In the genomic region with DNA sequence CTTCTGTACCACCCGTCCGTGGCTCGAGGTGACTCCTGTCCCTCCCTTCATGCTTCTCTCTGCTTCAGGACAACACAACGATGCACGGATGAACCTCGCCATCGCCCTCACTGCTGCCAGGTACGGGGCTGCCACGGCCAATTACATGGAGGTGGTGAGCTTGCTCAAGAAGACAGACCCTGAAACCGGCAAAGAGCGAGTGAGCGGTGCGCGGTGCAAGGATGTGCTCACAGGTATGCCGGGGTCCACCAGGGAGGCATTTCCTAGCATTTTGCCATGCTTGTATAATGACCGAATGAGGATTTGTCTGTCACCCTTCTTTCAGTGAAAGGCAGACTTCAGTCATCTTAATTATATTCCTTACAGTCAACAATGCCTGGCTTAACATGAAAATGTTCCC, we compare ENCODE assay signal across 25 mouse cellular contexts.
DNase-seq lines count a peak whose midpoint lies in the region; ATAC-seq and TF ChIP-seq lines count a peak whose summit lies in the region.
"Had no signal": no experiment of that assay in that cellular context is flagged by ENCODE, and none has a peak within 500 bp of the region (broad histone marks: within the 10 kb centered on the region; RNA-seq: fewer than 3 reads in every experiment).

No protein-coding gene starts in this region.

- no peak overlapping the region for H3K9ac ChIP-seq in forebrain, embryonic 13.5 days
- no peak overlapping the region for H3K9ac ChIP-seq in forebrain, embryonic 16.5 days (replicated peaks; ENCODE audit: low read depth, low read length)
- no peak overlapping the region for H3K9ac ChIP-seq in forebrain, postnatal 0 days
- no peak overlapping the region for H3K9ac ChIP-seq in midbrain, embryonic 13.5 days (replicated peaks)
- no peak overlapping the region for H3K9ac ChIP-seq in midbrain, embryonic 11.5 days (ENCODE audit: low read length)
- H3K9ac ChIP-seq: hindbrain, embryonic 13.5 days; intestine, embryonic 15.5 days had no signal

- H3K9me3 ChIP-seq in forebrain, embryonic 13.5 days (replicated peaks), result no peaks in the 10 kb centered on the region
- no peaks in the 10 kb centered on the region for H3K9me3 ChIP-seq in forebrain, embryonic 10.5 days
- H3K9me3 ChIP-seq in forebrain, embryonic 16.5 days (ENCODE audit: control insufficient read depth, low read length), result no peaks in the 10 kb centered on the region
- no peaks in the 10 kb centered on the region for H3K9me3 ChIP-seq in forebrain, postnatal 0 days (ENCODE audit: low read length)
- H3K9me3 ChIP-seq in midbrain, embryonic 13.5 days, result no peaks in the 10 kb centered on the region
- H3K9me3 ChIP-seq in midbrain, embryonic 11.5 days (ENCODE audit: control insufficient read depth, low read length), result no peaks in the 10 kb centered on the region
- H3K9me3 ChIP-seq: G1E; hindbrain, embryonic 10.5 days; hindbrain, embryonic 13.5 days; intestine, embryonic 15.5 days had no signal

- H3K27ac ChIP-seq in forebrain, embryonic 13.5 days, result no peak overlapping the region
- H3K27ac ChIP-seq in forebrain, embryonic 10.5 days, result no peak overlapping the region
- H3K27ac ChIP-seq in forebrain, embryonic 16.5 days (ENCODE audit: low read length), result no peak overlapping the region
- no peak overlapping the region for H3K27ac ChIP-seq in forebrain, postnatal 0 days (ENCODE audit: low read depth, low read length)
- no peak overlapping the region for H3K27ac ChIP-seq in midbrain, embryonic 13.5 days
- H3K27ac ChIP-seq in midbrain, embryonic 11.5 days (ENCODE audit: low read depth, low read length), result no peak overlapping the region
- H3K27ac ChIP-seq: hindbrain, embryonic 10.5 days; hindbrain, embryonic 13.5 days; intestine, embryonic 15.5 days had no signal

- no peak overlapping the region for H3K4me3 ChIP-seq in forebrain, embryonic 13.5 days
- H3K4me3 ChIP-seq in forebrain, embryonic 10.5 days, result no peak overlapping the region
- H3K4me3 ChIP-seq in forebrain, embryonic 16.5 days (replicated peaks; ENCODE audit: low read length), result no peak overlapping the region
- no peak overlapping the region for H3K4me3 ChIP-seq in forebrain, postnatal 0 days (ENCODE audit: low read depth, low read length)
- no peak overlapping the region for H3K4me3 ChIP-seq in midbrain, embryonic 13.5 days (replicated peaks)
- H3K4me3 ChIP-seq in midbrain, embryonic 11.5 days (ENCODE audit: low read depth, low read length), result no peak overlapping the region
- H3K4me3 ChIP-seq: hindbrain, embryonic 10.5 days; hindbrain, embryonic 13.5 days; intestine, embryonic 15.5 days had no signal

- ATAC-seq in forebrain, embryonic 13.5 days, result peak; percentile 58
- peak; percentile 43; the same call in 1 of the 2 replicates for ATAC-seq in forebrain, embryonic 16.5 days
- ATAC-seq in forebrain, postnatal 0 days, result no peak
- peak; percentile 50; the same call in 1 of the 2 replicates for ATAC-seq in midbrain, embryonic 13.5 days
- ATAC-seq in midbrain, embryonic 11.5 days (ENCODE audit: low FRiP score), result no peak
- ATAC-seq: hindbrain, embryonic 16.5 days; intestine, embryonic 15.5 days; Patski had no signal

- no peaks in the 10 kb centered on the region for H3K36me3 ChIP-seq in forebrain, embryonic 13.5 days (ENCODE audit: poor library complexity, severe bottlenecking)
- peaks cover 7% of the 10 kb centered on the region; the same call in 1 of the 2 replicates for H3K36me3 ChIP-seq in forebrain, embryonic 10.5 days (replicated peaks)
- H3K36me3 ChIP-seq in forebrain, embryonic 16.5 days (ENCODE audit: control insufficient read depth, insufficient read depth), result no peaks in the 10 kb centered on the region
- no peaks in the 10 kb centered on the region for H3K36me3 ChIP-seq in forebrain, postnatal 0 days (ENCODE audit: insufficient read depth)
- H3K36me3 ChIP-seq in midbrain, embryonic 13.5 days, result no peaks in the 10 kb centered on the region
- no peaks in the 10 kb centered on the region for H3K36me3 ChIP-seq in midbrain, embryonic 11.5 days (ENCODE audit: control insufficient read depth, insufficient read depth, low read length)
- H3K36me3 ChIP-seq: hindbrain, embryonic 13.5 days; intestine, embryonic 15.5 days had no signal

- DNase-seq in forebrain, embryonic 10.5 days (ENCODE audit: extremely low spot score, low spot score), result no peak
- DNase-seq in forebrain, postnatal 0 days, result no peak
- DNase-seq in midbrain, embryonic 11.5 days (ENCODE audit: low spot score, missing footprints), result no peak
- DNase-seq in 3134 (ENCODE audit: extremely low read depth, insufficient read length, low spot score), result peak; percentile 3
- DNase-seq in spleen, postnatal 36 days (ENCODE audit: low spot score in 2 of 2), result no peak
- DNase-seq: adrenal gland, postnatal 10 days; adrenal gland, postnatal 36 days; B cell, adult 2 months; cerebellum, adult 18-20 months; cerebellum, adult 9-10 months; cerebellum, postnatal 14 days; gastrocnemius, postnatal 10 days; gastrocnemius, postnatal 36 days; heart, postnatal 36 days had no signal

- H3K27me3 ChIP-seq in forebrain, embryonic 13.5 days, result no peaks in the 10 kb centered on the region
- no peaks in the 10 kb centered on the region for H3K27me3 ChIP-seq in forebrain, embryonic 10.5 days (ENCODE audit: poor library complexity, severe bottlenecking)
- no peaks in the 10 kb centered on the region for H3K27me3 ChIP-seq in forebrain, embryonic 16.5 days (replicated peaks; ENCODE audit: control insufficient read depth, insufficient read depth, low read length)
- H3K27me3 ChIP-seq in forebrain, postnatal 0 days (ENCODE audit: insufficient read depth, low read length), result no peaks in the 10 kb centered on the region
- no peaks in the 10 kb centered on the region for H3K27me3 ChIP-seq in midbrain, embryonic 13.5 days
- no peaks in the 10 kb centered on the region for H3K27me3 ChIP-seq in midbrain, embryonic 11.5 days (ENCODE audit: control insufficient read depth, insufficient read depth, low read length)
- H3K27me3 ChIP-seq: CH12.LX; hindbrain, embryonic 13.5 days; intestine, embryonic 15.5 days; Patski had no signal

- H3K4me1 ChIP-seq in forebrain, embryonic 13.5 days, result peaks cover 20% of the 10 kb centered on the region
- H3K4me1 ChIP-seq in forebrain, embryonic 10.5 days, result peaks cover 10% of the 10 kb centered on the region
- peaks cover 4% of the 10 kb centered on the region; the same call in 1 of the 2 replicates for H3K4me1 ChIP-seq in forebrain, embryonic 16.5 days (replicated peaks; ENCODE audit: control insufficient read depth, insufficient read depth, low read length)
- H3K4me1 ChIP-seq in forebrain, postnatal 0 days (ENCODE audit: insufficient read depth), result no peaks in the 10 kb centered on the region
- H3K4me1 ChIP-seq in midbrain, embryonic 13.5 days (replicated peaks), result no peaks in the 10 kb centered on the region
- no peaks in the 10 kb centered on the region for H3K4me1 ChIP-seq in midbrain, embryonic 11.5 days (ENCODE audit: control insufficient read depth, insufficient read depth, low read length)
- H3K4me1 ChIP-seq: hindbrain, embryonic 10.5 days; intestine, embryonic 15.5 days had no signal

- H3K4me2 ChIP-seq in forebrain, embryonic 13.5 days, result no peak overlapping the region
- H3K4me2 ChIP-seq in forebrain, embryonic 16.5 days (ENCODE audit: low read length), result no peak overlapping the region
- no peak overlapping the region for H3K4me2 ChIP-seq in forebrain, postnatal 0 days (ENCODE audit: low read depth)
- H3K4me2 ChIP-seq in midbrain, embryonic 13.5 days (replicated peaks), result no peak overlapping the region
- H3K4me2 ChIP-seq in midbrain, embryonic 11.5 days, result no peak overlapping the region
- H3K4me2 ChIP-seq: heart, embryonic 11.5 days; hindbrain, embryonic 13.5 days; intestine, embryonic 15.5 days had no signal

- 84% methylated on average over 16 of the region's 16 CpGs for WGBS in forebrain, embryonic 13.5 days
- WGBS in forebrain, embryonic 10.5 days, result 95% methylated on average over 16 of the region's 16 CpGs
- WGBS in forebrain, embryonic 16.5 days, result 78% methylated on average over 16 of the region's 16 CpGs
- WGBS in forebrain, postnatal 0 days, result 82% methylated on average over 16 of the region's 16 CpGs
- WGBS in midbrain, embryonic 13.5 days, result 90% methylated on average over 16 of the region's 16 CpGs
- 93% methylated on average over 16 of the region's 16 CpGs for WGBS in midbrain, embryonic 11.5 days

- no peak for TF ChIP-seq CTCF in forebrain, postnatal 0 days (IDR thresholded peaks at IDR 0.05; ENCODE audit: low read depth)

Comparison
In these comparisons a context has a peak if more than half of its experiments do, and no peak if none do; other contexts are left out.
1. ATAC-seq: peak in forebrain, embryonic 13.5 days (single experiment), forebrain, embryonic 16.5 days (single experiment) and midbrain, embryonic 13.5 days (single experiment); none in forebrain, postnatal 0 days (single experiment) and midbrain, embryonic 11.5 days (single experiment).